Mouse (Mus musculus) heart, postnatal 0 days (tissue): Measurements from ENCODE around the gene Zfr.

ENCODE experiments used
- CTCF ChIP-seq: IDR thresholded peaks from 2 replicates; pipeline ENCODE4 v1.5.1; 2016; ENCODE audit warnings: antibody characterized with exemption, control low read depth, low read depth
- EP300 ChIP-seq: IDR thresholded peaks from 2 replicates; pipeline ENCODE4 v1.6.1; 2016; ENCODE audit warnings: antibody characterized with exemption, low read depth

- TF ChIP-seq CTCF = no peak
- TF ChIP-seq EP300 = no peak
These were observed 79.7 kb downstream of the Zfr start for GRCm38 (mm10) chr15:12197361-12197760.
